Mouse (Mus musculus) cerebral cortex, adult 2 months (tissue): ENCODE results near the gene Olfr845.

Source experiments
- WGBS: fragments of 180-500 bp; shearing (Covaris S2); methylation state at CpG from one replicate; pipeline ENCODE4 v1.1.7; 2018; 5-methylcytosine and 5-hydroxymethylcytosine counted together

The Olfr845 gene

GRCm38 (mm10) chr9:19336157-19336556, at the start of gene Olfr845:
Gene Olfr845 (plus strand): TSS chr9:19336457.
- 78% methylated on average over 1 of the region's 1 CpGs for WGBS

GRCm38 (mm10) chr9:19316047-19316446, 20.2 kb upstream of the Olfr845 start, which contains the start of gene Olfr844:
Gene Olfr844 (plus strand): TSS chr9:19316347.

GRCm38 (mm10) chr9:19363905-19364304, 27.6 kb downstream of the Olfr845 start, which contains the start of gene Olfr846:
Gene Olfr846 (minus strand): TSS chr9:19364005.
- 22% methylated on average over 1 of the region's 1 CpGs for WGBS

GRCm38 (mm10) chr9:19378569-19378968, 42.3 kb downstream of the Olfr845 start, which contains the start of gene Olfr847:
Gene Olfr847 (minus strand): TSS chr9:19378669.
- 71% methylated on average over 1 of the region's 1 CpGs for WGBS
